Mouse (Mus musculus): ENCODE results near the gene Ldb3. TPM values are rescaled to one million over a fixed set of nuclear protein-coding genes. Genes with fewer than 3 reads are reported as not detected.

Gene Ldb3
- polyA plus RNA-seq, 1 experiment from 2014 or later: 0.28 TPM

DNA sequence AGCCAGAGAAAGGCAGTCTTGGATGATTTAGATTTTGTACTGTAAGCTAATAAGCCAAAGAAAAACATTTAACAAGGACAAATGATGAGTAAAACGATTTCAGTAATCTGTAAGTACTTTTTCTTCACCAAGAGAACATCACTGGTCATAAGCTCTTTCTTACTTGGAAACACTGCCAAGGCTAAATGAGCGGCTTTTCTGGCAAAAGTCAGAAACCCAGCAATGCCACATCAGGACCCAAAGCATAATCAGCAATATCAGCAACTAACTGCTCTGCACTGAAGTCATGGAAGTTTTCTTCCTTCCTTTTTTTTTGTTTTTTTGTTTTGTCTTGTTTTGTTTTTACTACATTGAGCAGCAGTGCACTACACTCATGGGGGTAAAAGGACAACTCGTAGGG lies 91.1 kb downstream of the Ldb3 start:
- Histone ChIP-seq H3K9ac (ENCODE audit: low read depth, low read length) (no peak overlapping the region), H3K4me1 (replicated peaks; ENCODE audit: control insufficient read depth, insufficient read depth, low read length) (no peaks in the 10 kb centered on the region; the same call in 1 of the 2 replicates), H3K27ac (ENCODE audit: low read depth, low read length) (no peak overlapping the region), H3K9me3 (ENCODE audit: control insufficient read depth, low read length) (no peaks in the 10 kb centered on the region), H3K36me3 (ENCODE audit: control insufficient read depth, insufficient read depth, low read length) (no peaks in the 10 kb centered on the region), H3K27me3 (ENCODE audit: control insufficient read depth, insufficient read depth, low read length) (no peaks in the 10 kb centered on the region), H3K4me3 (ENCODE audit: low read depth, low read length) (no peak overlapping the region), H3K4me2 (replicated peaks; ENCODE audit: low read depth, low read length) (no peak overlapping the region)
- 87% methylated on average over 3 of the region's 3 CpGs for WGBS
- ATAC-seq (ENCODE audit: low FRiP score): no peak
- DNase-seq (ENCODE audit: low spot score): no peak

DNA sequence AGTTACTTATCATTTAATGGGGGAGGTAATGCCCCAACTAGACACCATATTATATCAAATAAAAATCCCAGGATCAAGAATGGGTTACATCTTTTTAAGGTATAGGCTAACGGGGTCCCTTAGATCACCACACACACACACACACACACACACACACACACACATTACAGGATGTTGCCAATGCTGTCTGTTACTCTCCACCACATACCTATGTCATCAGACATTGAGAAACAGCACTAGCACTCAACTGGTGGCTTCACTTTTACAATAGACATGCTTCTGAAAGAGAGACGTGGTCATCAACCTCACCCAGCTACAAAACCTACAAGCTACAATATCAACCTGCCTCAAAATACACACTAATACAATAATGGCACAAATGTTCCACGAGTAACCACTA lies 94.8 kb downstream of the Ldb3 start:
- Histone ChIP-seq H3K4me1 (replicated peaks; ENCODE audit: control insufficient read depth, insufficient read depth, low read length) (no peaks in the 10 kb centered on the region), H3K9ac (ENCODE audit: low read depth, low read length) (no peak overlapping the region), H3K4me3 (ENCODE audit: low read depth, low read length) (no peak overlapping the region), H3K36me3 (ENCODE audit: control insufficient read depth, insufficient read depth, low read length) (no peaks in the 10 kb centered on the region), H3K9me3 (ENCODE audit: control insufficient read depth, low read length) (no peaks in the 10 kb centered on the region), H3K4me2 (replicated peaks; ENCODE audit: low read depth, low read length) (no peak overlapping the region), H3K27me3 (ENCODE audit: control insufficient read depth, insufficient read depth, low read length) (no peaks in the 10 kb centered on the region), H3K27ac (ENCODE audit: low read depth, low read length) (no peak overlapping the region)
- DNase-seq (ENCODE audit: low spot score) (no peak), ATAC-seq (ENCODE audit: low FRiP score) (no peak)
- 88% methylated on average over 3 of the region's 3 CpGs for WGBS

DNA sequence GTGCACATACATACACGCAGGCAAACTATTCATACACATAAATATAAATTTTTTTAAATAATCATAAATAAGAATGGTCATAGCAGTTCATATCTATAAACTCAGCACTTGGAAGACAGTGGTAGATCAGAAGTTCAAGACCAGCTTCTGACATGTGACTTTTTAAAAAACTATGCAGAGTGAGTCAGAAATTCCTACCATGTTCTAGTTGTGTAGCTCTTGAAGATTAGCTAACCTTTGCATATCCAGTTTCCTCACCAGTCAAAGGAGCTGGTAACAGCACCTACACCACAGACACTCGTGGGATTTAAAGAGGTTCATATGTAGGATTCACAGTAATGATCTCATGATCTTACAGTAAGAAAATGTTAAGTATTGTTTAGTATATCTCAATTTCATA lies 95.8 kb downstream of the Ldb3 start:
- no peak overlapping the region for H3K4me2 ChIP-seq (replicated peaks; ENCODE audit: low read depth, low read length)
- H3K4me3 ChIP-seq (ENCODE audit: low read depth, low read length): no peak overlapping the region
- no peaks in the 10 kb centered on the region for H3K27me3 ChIP-seq (ENCODE audit: control insufficient read depth, insufficient read depth, low read length)
- no peaks in the 10 kb centered on the region for H3K36me3 ChIP-seq (ENCODE audit: control insufficient read depth, insufficient read depth, low read length)
- DNase-seq (ENCODE audit: low spot score) (no peak), ATAC-seq (ENCODE audit: low FRiP score) (no peak)
- no peaks in the 10 kb centered on the region for H3K9me3 ChIP-seq (ENCODE audit: control insufficient read depth, low read length)
- WGBS: 92% methylated on average over 2 of the region's 2 CpGs
- H3K4me1 ChIP-seq (replicated peaks; ENCODE audit: control insufficient read depth, insufficient read depth, low read length): no peaks in the 10 kb centered on the region
- H3K27ac ChIP-seq (ENCODE audit: low read depth, low read length): no peak overlapping the region
- H3K9ac ChIP-seq (ENCODE audit: low read depth, low read length): no peak overlapping the region

DNA sequence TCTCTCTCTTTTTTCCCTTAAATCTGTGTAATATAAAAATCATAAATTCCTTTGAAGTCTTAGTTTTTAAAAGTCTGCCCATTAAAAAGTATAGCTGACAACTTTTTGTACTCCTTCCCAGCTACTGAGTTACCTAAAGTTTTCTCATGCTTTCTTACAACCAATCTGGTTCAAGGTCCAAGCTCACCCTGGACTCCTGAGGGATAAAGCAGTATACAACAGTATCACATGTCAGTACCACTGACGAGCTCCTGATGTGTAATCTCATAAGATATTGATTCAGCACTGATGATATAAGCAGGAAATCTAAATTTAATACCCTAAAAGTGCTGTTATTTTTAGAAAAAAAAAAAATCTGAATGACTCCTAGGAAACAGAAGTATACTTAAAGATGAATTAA lies 97.5 kb downstream of the Ldb3 start:
- Histone ChIP-seq H3K4me2 (replicated peaks; ENCODE audit: low read depth, low read length) (no peak overlapping the region), H3K27ac (ENCODE audit: low read depth, low read length) (no peak overlapping the region), H3K36me3 (ENCODE audit: control insufficient read depth, insufficient read depth, low read length) (no peaks in the 10 kb centered on the region), H3K9me3 (ENCODE audit: control insufficient read depth, low read length) (no peaks in the 10 kb centered on the region), H3K9ac (ENCODE audit: low read depth, low read length) (no peak overlapping the region), H3K4me1 (replicated peaks; ENCODE audit: control insufficient read depth, insufficient read depth, low read length) (no peaks in the 10 kb centered on the region), H3K27me3 (ENCODE audit: control insufficient read depth, insufficient read depth, low read length) (no peaks in the 10 kb centered on the region), H3K4me3 (ENCODE audit: low read depth, low read length) (no peak overlapping the region)
- ATAC-seq (ENCODE audit: low FRiP score) (no peak), DNase-seq (ENCODE audit: low spot score) (no peak)
- WGBS: 76% methylated on average over 1 of the region's 1 CpGs

DNA sequence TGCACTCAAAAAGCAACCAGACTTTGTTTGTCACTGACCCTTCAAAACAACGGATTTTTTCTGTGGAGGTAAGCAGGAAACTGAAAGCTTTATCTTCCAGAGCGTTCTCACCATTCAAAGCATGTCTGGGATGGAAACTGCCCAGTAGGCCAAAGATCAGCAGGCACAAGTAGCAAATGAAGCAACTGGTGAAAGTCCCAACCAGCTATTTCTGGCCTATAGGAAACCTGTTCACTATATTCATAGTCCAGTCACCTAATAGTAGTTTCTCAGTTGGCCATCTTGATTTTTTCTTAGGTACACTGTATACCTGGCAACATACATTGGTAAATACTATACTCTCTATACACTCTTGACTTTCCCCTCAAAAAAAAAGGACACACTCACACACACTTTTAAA lies 98.6 kb downstream of the Ldb3 start:
- H3K9me3 ChIP-seq (ENCODE audit: control insufficient read depth, low read length): no peaks in the 10 kb centered on the region
- WGBS: 81% methylated on average over 2 of the region's 2 CpGs

DNA sequence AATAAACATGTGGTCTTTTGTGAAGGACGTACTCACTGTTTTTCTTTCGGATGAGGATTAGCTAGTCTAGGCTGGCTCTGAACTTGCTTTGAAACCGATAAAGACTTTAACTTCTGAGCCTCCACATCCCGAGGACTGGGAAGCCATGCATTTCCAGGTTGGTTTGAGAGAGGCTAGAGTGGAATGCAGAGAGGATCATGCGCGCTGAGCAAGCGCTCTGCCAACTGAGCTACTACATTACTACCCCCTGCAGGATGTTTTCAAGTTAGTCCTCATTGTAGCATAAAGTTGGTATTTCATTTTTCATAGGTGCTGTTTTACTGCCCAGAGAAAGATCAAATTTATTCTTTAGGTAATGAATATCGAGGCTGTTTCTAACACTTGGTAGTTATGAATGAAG lies 102.3 kb downstream of the Ldb3 start:
- H3K27me3 ChIP-seq (ENCODE audit: control insufficient read depth, insufficient read depth, low read length): no peaks in the 10 kb centered on the region
- H3K4me1 ChIP-seq (replicated peaks; ENCODE audit: control insufficient read depth, insufficient read depth, low read length): no peaks in the 10 kb centered on the region
- H3K36me3 ChIP-seq (ENCODE audit: control insufficient read depth, insufficient read depth, low read length): no peaks in the 10 kb centered on the region
- H3K9me3 ChIP-seq (ENCODE audit: control insufficient read depth, low read length): no peaks in the 10 kb centered on the region
- H3K4me2 ChIP-seq (replicated peaks; ENCODE audit: low read depth, low read length): no peak overlapping the region
- 63% methylated on average over 8 of the region's 8 CpGs for WGBS
- no peak overlapping the region for H3K9ac ChIP-seq (ENCODE audit: low read depth, low read length)
- no peak overlapping the region for H3K27ac ChIP-seq (ENCODE audit: low read depth, low read length)
- ATAC-seq (ENCODE audit: low FRiP score): no peak
- no peak overlapping the region for H3K4me3 ChIP-seq (ENCODE audit: low read depth, low read length)
- DNase-seq (ENCODE audit: low spot score): no peak

More for the DNA sequence above, 98.6 kb downstream of the Ldb3 start:
- no peak overlapping the region for H3K4me2 ChIP-seq (replicated peaks; ENCODE audit: low read depth, low read length)
- H3K4me1 ChIP-seq (replicated peaks; ENCODE audit: control insufficient read depth, insufficient read depth, low read length): no peaks in the 10 kb centered on the region
- H3K27me3 ChIP-seq (ENCODE audit: control insufficient read depth, insufficient read depth, low read length): no peaks in the 10 kb centered on the region
- DNase-seq (ENCODE audit: low spot score) (no peak), ATAC-seq (ENCODE audit: low FRiP score) (no peak)
- H3K4me3 ChIP-seq (ENCODE audit: low read depth, low read length): no peak overlapping the region
- no peaks in the 10 kb centered on the region for H3K36me3 ChIP-seq (ENCODE audit: control insufficient read depth, insufficient read depth, low read length)
- H3K9ac ChIP-seq (ENCODE audit: low read depth, low read length): no peak overlapping the region
- H3K27ac ChIP-seq (ENCODE audit: low read depth, low read length): no peak overlapping the region

DNA sequence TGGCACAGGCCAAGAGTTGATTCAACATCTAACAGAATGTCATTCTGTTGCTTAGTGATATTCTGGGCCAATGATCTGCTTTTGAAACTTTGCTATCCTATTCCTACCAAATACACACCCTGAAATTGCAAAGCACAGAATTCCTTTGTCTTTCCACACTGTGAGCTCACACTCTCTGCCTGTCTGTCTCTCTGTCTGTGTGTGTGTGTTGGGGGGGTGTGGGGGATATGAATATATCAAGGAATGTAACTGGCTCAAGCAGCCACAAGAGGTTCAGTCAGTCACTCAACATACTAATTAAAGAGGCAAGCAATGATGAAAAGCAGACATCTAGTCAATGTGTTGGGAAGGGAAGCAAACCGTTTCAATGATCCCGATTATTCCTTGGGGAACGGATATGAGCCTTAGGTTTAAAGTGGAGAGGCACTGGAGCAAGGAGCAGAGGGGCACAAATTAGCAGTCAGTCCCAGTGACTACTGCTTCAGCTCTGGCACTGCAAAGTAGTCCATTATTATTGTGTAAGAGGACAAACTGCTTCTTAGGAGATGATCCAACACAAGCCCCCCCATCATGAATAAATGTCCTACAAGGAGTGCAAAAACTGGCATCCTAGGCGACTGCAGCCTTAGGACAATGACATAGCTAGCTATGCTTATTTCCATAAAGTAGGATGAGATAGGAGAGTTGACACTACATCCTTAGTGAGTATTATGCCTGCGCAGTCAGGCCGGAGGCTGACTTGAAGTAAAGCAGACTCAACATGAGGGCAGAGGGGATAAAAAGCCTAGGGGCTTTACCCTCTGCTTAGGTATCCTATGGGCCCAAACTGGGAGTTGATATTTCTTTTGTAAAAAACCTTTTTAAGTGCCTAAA lies 104.8 kb downstream of the Ldb3 start:
- DNase-seq (ENCODE audit: low spot score): no peak
- no peaks in the 10 kb centered on the region for H3K4me1 ChIP-seq (replicated peaks; ENCODE audit: control insufficient read depth, insufficient read depth, low read length)
- H3K4me3 ChIP-seq (ENCODE audit: low read depth, low read length): no peak overlapping the region
- H3K27ac ChIP-seq (ENCODE audit: low read depth, low read length): 0 out of 2 replicates have a peak overlapping the region, but pooled peaks have one; percentile 7
- no peak overlapping the region for H3K9ac ChIP-seq (ENCODE audit: low read depth, low read length)
- no peaks in the 10 kb centered on the region for H3K27me3 ChIP-seq (ENCODE audit: control insufficient read depth, insufficient read depth, low read length)
- H3K4me2 ChIP-seq (replicated peaks; ENCODE audit: low read depth, low read length): no peak overlapping the region
- ATAC-seq (ENCODE audit: low FRiP score): peak; percentile 67; the same call in 1 of the 2 replicates
- H3K36me3 ChIP-seq (ENCODE audit: control insufficient read depth, insufficient read depth, low read length): no peaks in the 10 kb centered on the region
- no peaks in the 10 kb centered on the region for H3K9me3 ChIP-seq (ENCODE audit: control insufficient read depth, low read length)
- 71% methylated on average over 6 of the region's 6 CpGs for WGBS

Other genes with a start within 250 kb of the Ldb3 start
- gene Fam25c, start 233.2 kb downstream of the Ldb3 start, polyA plus RNA-seq (2014; fragmentation: Nextera tagmentation; extraction: Ambion mirVana): not detected in 2 replicates
- gene Sncg, start 213.9 kb downstream of the Ldb3 start, polyA plus RNA-seq (2014; fragmentation: Nextera tagmentation; extraction: Ambion mirVana): 123 and 152 TPM in 2 replicates
- 4.4 and 4.7 TPM in 2 replicates for gene Mmrn2, start 213.2 kb downstream of the Ldb3 start, polyA plus RNA-seq (2014; fragmentation: Nextera tagmentation; extraction: Ambion mirVana)
- gene Bmpr1a, start 85.3 kb downstream of the Ldb3 start, polyA plus RNA-seq (2014; fragmentation: Nextera tagmentation; extraction: Ambion mirVana): 44.9 and 48.9 TPM in 2 replicates
- not detected in 2 replicates for gene 9230112D13Rik, start 65.9 kb downstream of the Ldb3 start, polyA plus RNA-seq (2014; fragmentation: Nextera tagmentation; extraction: Ambion mirVana)
- gene Opn4, start 11.5 kb upstream of the Ldb3 start, polyA plus RNA-seq (2014; fragmentation: Nextera tagmentation; extraction: Ambion mirVana): not detected in 2 replicates
- 33.2 and 38.7 TPM in 2 replicates for gene Wapl, start 85.2 kb upstream of the Ldb3 start, polyA plus RNA-seq (2014; fragmentation: Nextera tagmentation; extraction: Ambion mirVana)
- gene Grid1, start 231.4 kb upstream of the Ldb3 start, polyA plus RNA-seq (2014; fragmentation: Nextera tagmentation; extraction: Ambion mirVana): 0.54 TPM in 2 replicates